Mouse (Mus musculus) frontal cortex, postnatal 36 days (tissue): ENCODE results near the gene Abcf2.

Experiments
- DNase-seq, 2 experiments: peaks; one replicate each; pipeline ENCODE4 v3.0.0; 2022; ENCODE audit warnings: low spot score in 2 of 2

The Abcf2 gene

GRCm38 (mm10) chr5:24526190-24526888, 50.9 kb downstream of the Abcf2 start:
- DNase-seq: no peak

- DNase-seq: no peak
These were observed 51.7 kb downstream of the Abcf2 start for GRCm38 (mm10) chr5:24525360-24526189.

GRCm38 (mm10) chr5:24524522-24524921, 52.7 kb downstream of the Abcf2 start:
- DNase-seq: no peak

GRCm38 (mm10) chr5:24523806-24524205, 53.5 kb downstream of the Abcf2 start:
- DNase-seq: no peak

GRCm38 (mm10) chr5:24521366-24521765, 55.9 kb downstream of the Abcf2 start:
- no peak for DNase-seq
